Mouse (Mus musculus): ENCODE results near the gene Fkbp1a. TPM values are rescaled to one million over a fixed set of nuclear protein-coding genes. Genes with fewer than 3 reads are reported as not detected.

The Fkbp1a gene
- polyA plus RNA-seq, 1 experiment from 2014 or later: 706 TPM

GRCm38 (mm10) chr2:151538646-151539045 lies 3.6 kb upstream of the Fkbp1a start:
- Histone ChIP-seq H3K36me3 (ENCODE audit: control insufficient read depth, insufficient read depth, low read length) (no peaks in the 10 kb centered on the region), H3K27me3 (ENCODE audit: control insufficient read depth, insufficient read depth, low read length) (no peaks in the 10 kb centered on the region), H3K4me1 (ENCODE audit: control insufficient read depth, insufficient read depth, low read length) (peaks cover 10% of the 10 kb centered on the region; the same call in 1 of the 2 replicates), H3K4me3 (ENCODE audit: low read depth, low read length) (no peak overlapping the region), H3K27ac (ENCODE audit: low read length) (no peak overlapping the region), H3K4me2 (replicated peaks; ENCODE audit: low read depth, low read length) (no peak overlapping the region), H3K9ac (replicated peaks; ENCODE audit: low read depth, low read length) (no peak overlapping the region), H3K9me3 (ENCODE audit: control insufficient read depth, low read depth, low read length) (no peaks in the 10 kb centered on the region)
- 61% methylated on average over 4 of the region's 4 CpGs for WGBS
- ATAC-seq (ENCODE audit: insufficient number of reproducible peaks, insufficient read depth, low FRiP score, low read depth): no peak

GRCm38 (mm10) chr2:151543063-151543895 lies 996 bp downstream of the Fkbp1a start:
- ATAC-seq (ENCODE audit: insufficient number of reproducible peaks, insufficient read depth, low FRiP score, low read depth): peak; percentile 25; the same call in 1 of the 2 replicates
- Histone ChIP-seq H3K4me3 (ENCODE audit: low read depth, low read length) (peak overlapping the region; percentile 94), H3K4me2 (replicated peaks; ENCODE audit: low read depth, low read length) (peak overlapping the region; percentile 82), H3K27ac (ENCODE audit: low read length) (peak overlapping the region; percentile 97), H3K4me1 (ENCODE audit: control insufficient read depth, insufficient read depth, low read length) (peaks cover 23% of the 10 kb centered on the region), H3K9me3 (ENCODE audit: control insufficient read depth, low read depth, low read length) (no peaks in the 10 kb centered on the region), H3K36me3 (ENCODE audit: control insufficient read depth, insufficient read depth, low read length) (peaks cover 25% of the 10 kb centered on the region; the same call in 1 of the 2 replicates), H3K9ac (replicated peaks; ENCODE audit: low read depth, low read length) (peak overlapping the region; percentile 92), H3K27me3 (ENCODE audit: control insufficient read depth, insufficient read depth, low read length) (no peaks in the 10 kb centered on the region)
- WGBS: under 1% methylated on average over 21 of the region's 21 CpGs

- no peak overlapping the region; the same call in 1 of the 2 replicates for H3K4me3 ChIP-seq (ENCODE audit: low read depth, low read length)
- peaks cover 23% of the 10 kb centered on the region for H3K4me1 ChIP-seq (ENCODE audit: control insufficient read depth, insufficient read depth, low read length)
- 67% methylated on average over 6 of the region's 6 CpGs for WGBS
- H3K36me3 ChIP-seq (ENCODE audit: control insufficient read depth, insufficient read depth, low read length): peaks cover 31% of the 10 kb centered on the region; the same call in 1 of the 2 replicates
- no peak overlapping the region for H3K27ac ChIP-seq (ENCODE audit: low read length)
- H3K9ac ChIP-seq (replicated peaks; ENCODE audit: low read depth, low read length): no peak overlapping the region
- H3K4me2 ChIP-seq (replicated peaks; ENCODE audit: low read depth, low read length): peak overlapping the region; percentile 16
- H3K9me3 ChIP-seq (ENCODE audit: control insufficient read depth, low read depth, low read length): no peaks in the 10 kb centered on the region
- ATAC-seq (ENCODE audit: insufficient number of reproducible peaks, insufficient read depth, low FRiP score, low read depth): no peak
- H3K27me3 ChIP-seq (ENCODE audit: control insufficient read depth, insufficient read depth, low read length): no peaks in the 10 kb centered on the region
Observed at GRCm38 (mm10) chr2:151544673-151545072, 2.4 kb downstream of the Fkbp1a start.

DNA sequence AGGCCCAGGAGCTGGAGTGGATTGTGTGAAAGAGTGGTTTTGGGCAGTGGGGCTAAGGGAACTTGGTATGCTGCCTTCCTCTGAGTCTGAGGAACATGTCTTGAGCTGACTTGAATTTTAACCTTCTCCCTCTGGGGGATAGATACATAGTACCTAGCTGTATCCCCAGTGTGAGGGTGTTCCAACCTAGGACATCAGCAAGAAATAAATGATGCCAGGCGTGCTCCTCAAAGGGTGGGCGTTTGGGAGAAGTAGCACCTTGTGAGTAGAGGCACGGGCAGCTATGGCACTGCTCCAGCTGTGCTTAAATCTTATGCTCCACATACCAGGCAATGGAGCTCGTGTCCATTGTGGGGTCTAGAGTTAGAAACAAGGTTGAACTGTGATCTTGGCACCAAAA lies 4.3 kb downstream of the Fkbp1a start:
- Histone ChIP-seq H3K4me3 (ENCODE audit: low read depth, low read length) (no peak overlapping the region), H3K27me3 (ENCODE audit: control insufficient read depth, insufficient read depth, low read length) (no peaks in the 10 kb centered on the region), H3K36me3 (ENCODE audit: control insufficient read depth, insufficient read depth, low read length) (peaks cover 48% of the 10 kb centered on the region), H3K9me3 (ENCODE audit: control insufficient read depth, low read depth, low read length) (no peaks in the 10 kb centered on the region), H3K4me2 (replicated peaks; ENCODE audit: low read depth, low read length) (no peak overlapping the region), H3K27ac (ENCODE audit: low read length) (no peak overlapping the region), H3K4me1 (ENCODE audit: control insufficient read depth, insufficient read depth, low read length) (peaks cover 23% of the 10 kb centered on the region), H3K9ac (replicated peaks; ENCODE audit: low read depth, low read length) (no peak overlapping the region)
- WGBS: 90% methylated on average over 4 of the region's 4 CpGs
- no peak for ATAC-seq (ENCODE audit: insufficient number of reproducible peaks, insufficient read depth, low FRiP score, low read depth)

- ATAC-seq (ENCODE audit: insufficient number of reproducible peaks, insufficient read depth, low FRiP score, low read depth): no peak
- Histone ChIP-seq H3K4me2 (replicated peaks; ENCODE audit: low read depth, low read length) (no peak overlapping the region), H3K4me3 (ENCODE audit: low read depth, low read length) (no peak overlapping the region), H3K27me3 (ENCODE audit: control insufficient read depth, insufficient read depth, low read length) (no peaks in the 10 kb centered on the region), H3K36me3 (ENCODE audit: control insufficient read depth, insufficient read depth, low read length) (peaks cover 61% of the 10 kb centered on the region), H3K9ac (replicated peaks; ENCODE audit: low read depth, low read length) (no peak overlapping the region), H3K27ac (ENCODE audit: low read length) (no peak overlapping the region), H3K9me3 (ENCODE audit: control insufficient read depth, low read depth, low read length) (no peaks in the 10 kb centered on the region), H3K4me1 (ENCODE audit: control insufficient read depth, insufficient read depth, low read length) (peaks cover 10% of the 10 kb centered on the region)
- 89% methylated on average over 3 of the region's 3 CpGs for WGBS
Observed at GRCm38 (mm10) chr2:151549615-151550121, 7.4 kb downstream of the Fkbp1a start.

DNA sequence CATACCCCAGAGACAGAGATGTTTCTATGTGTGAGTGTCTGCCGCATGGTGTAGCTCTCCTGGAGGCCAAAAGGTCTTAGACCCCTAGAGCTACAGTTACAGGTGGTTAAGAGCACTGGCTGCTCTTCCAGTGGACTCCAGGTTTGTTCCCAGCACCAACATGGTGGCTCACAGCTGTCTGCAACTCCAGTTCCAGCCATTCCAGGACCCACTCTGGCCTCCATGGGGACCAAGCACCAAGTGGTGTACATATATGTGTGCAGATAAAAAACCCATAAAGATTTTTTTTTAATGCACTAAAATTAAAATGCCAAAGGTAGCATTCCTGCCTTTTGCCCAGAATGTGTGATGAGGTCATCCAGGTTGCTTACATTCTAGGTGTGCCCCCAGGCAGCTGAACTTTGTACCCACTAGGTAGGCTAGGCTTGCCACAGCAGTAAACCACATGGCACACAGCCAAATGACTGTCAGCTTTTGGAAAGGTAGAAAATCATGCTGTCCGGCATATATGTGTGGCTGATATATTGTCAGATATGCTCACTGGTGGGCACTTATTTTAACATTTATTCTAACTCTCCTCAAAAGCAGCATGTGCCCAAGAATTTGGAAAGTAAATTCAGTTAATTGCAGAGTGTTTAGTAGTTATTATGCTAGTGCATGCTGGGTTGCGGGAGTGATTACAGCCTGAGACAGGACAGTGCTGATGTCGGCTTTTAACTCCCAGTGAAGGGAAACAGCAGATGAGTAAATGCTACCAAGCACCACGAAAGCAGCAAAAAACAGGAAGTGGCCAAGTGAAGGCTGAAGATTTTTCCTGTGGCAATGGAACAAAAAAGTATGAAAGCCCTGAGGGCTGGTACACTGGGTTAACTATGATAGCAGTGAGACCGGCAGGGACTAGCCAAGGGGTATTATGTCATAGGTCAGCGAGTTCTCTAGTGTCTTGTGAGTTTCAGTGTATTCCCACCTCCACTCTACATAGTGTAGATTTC lies 20.9 kb downstream of the Fkbp1a start:
- H3K36me3 ChIP-seq (ENCODE audit: control insufficient read depth, insufficient read depth, low read length): peaks cover 45% of the 10 kb centered on the region

DNA sequence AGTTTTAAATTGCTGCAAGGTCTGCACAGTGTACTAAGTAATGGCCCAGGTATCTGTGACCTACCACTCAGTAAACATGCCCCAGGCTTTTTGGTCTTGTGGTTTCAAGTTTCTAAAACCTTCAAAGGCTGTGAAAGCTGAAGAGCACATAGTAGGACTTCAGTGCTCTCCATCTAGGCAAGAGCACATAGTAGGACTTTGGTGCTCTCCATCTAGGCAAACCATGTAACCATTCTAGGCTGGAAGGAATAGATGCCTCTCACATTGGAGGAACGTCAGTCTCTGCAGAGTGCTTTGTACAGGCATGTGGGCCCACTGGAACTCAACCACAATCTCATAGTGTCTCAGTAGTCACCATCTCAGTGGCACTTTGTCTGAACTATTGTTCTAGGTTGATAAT lies 21.7 kb downstream of the Fkbp1a start:
- Histone ChIP-seq H3K4me2 (replicated peaks; ENCODE audit: low read depth, low read length) (no peak overlapping the region), H3K27ac (ENCODE audit: low read length) (no peak overlapping the region), H3K9me3 (ENCODE audit: control insufficient read depth, low read depth, low read length) (no peaks in the 10 kb centered on the region), H3K36me3 (ENCODE audit: control insufficient read depth, insufficient read depth, low read length) (peaks cover 38% of the 10 kb centered on the region), H3K4me1 (ENCODE audit: control insufficient read depth, insufficient read depth, low read length) (no peaks in the 10 kb centered on the region), H3K9ac (replicated peaks; ENCODE audit: low read depth, low read length) (no peak overlapping the region), H3K27me3 (ENCODE audit: control insufficient read depth, insufficient read depth, low read length) (no peaks in the 10 kb centered on the region), H3K4me3 (ENCODE audit: low read depth, low read length) (no peak overlapping the region)
- no peak for ATAC-seq (ENCODE audit: insufficient number of reproducible peaks, insufficient read depth, low FRiP score, low read depth)
- 80% methylated on average over 1 of the region's 1 CpGs for WGBS

More for the DNA sequence above, 20.9 kb downstream of the Fkbp1a start:
- no peak overlapping the region for H3K4me2 ChIP-seq (replicated peaks; ENCODE audit: low read depth, low read length)
- H3K4me1 ChIP-seq (ENCODE audit: control insufficient read depth, insufficient read depth, low read length): no peaks in the 10 kb centered on the region
- no peak overlapping the region for H3K4me3 ChIP-seq (ENCODE audit: low read depth, low read length)
- H3K9me3 ChIP-seq (ENCODE audit: control insufficient read depth, low read depth, low read length): no peaks in the 10 kb centered on the region
- H3K27ac ChIP-seq (ENCODE audit: low read length): no peak overlapping the region
- WGBS: 77% methylated on average over 7 of the region's 7 CpGs
- no peak overlapping the region for H3K9ac ChIP-seq (replicated peaks; ENCODE audit: low read depth, low read length)
- H3K27me3 ChIP-seq (ENCODE audit: control insufficient read depth, insufficient read depth, low read length): no peaks in the 10 kb centered on the region
- ATAC-seq (ENCODE audit: insufficient number of reproducible peaks, insufficient read depth, low FRiP score, low read depth): no peak; the same call in 1 of the 2 replicates

GRCm38 (mm10) chr2:151564986-151565385 lies 22.7 kb downstream of the Fkbp1a start:
- Histone ChIP-seq H3K27ac (ENCODE audit: low read length) (no peak overlapping the region), H3K9ac (replicated peaks; ENCODE audit: low read depth, low read length) (no peak overlapping the region), H3K27me3 (ENCODE audit: control insufficient read depth, insufficient read depth, low read length) (no peaks in the 10 kb centered on the region), H3K4me3 (ENCODE audit: low read depth, low read length) (no peak overlapping the region), H3K4me2 (replicated peaks; ENCODE audit: low read depth, low read length) (no peak overlapping the region), H3K4me1 (ENCODE audit: control insufficient read depth, insufficient read depth, low read length) (no peaks in the 10 kb centered on the region), H3K36me3 (ENCODE audit: control insufficient read depth, insufficient read depth, low read length) (peaks cover 28% of the 10 kb centered on the region), H3K9me3 (ENCODE audit: control insufficient read depth, low read depth, low read length) (no peaks in the 10 kb centered on the region)
- WGBS: 53% methylated on average over 3 of the region's 3 CpGs
- ATAC-seq (ENCODE audit: insufficient number of reproducible peaks, insufficient read depth, low FRiP score, low read depth): no peak
